Mouse (Mus musculus) hindbrain, embryonic 13.5 days (tissue): Measurements from ENCODE around the gene Brms1. TPM values are rescaled to one million over a fixed set of nuclear protein-coding genes. Genes with fewer than 3 reads are reported as not detected.

Experiments used
- ATAC-seq: fragments of 200-750 bp; cut with Nextera tagmentation; 2 replicates; pipeline ENCODE4 v1.8.0; 2017; ENCODE audit warnings: moderate TSS enrichment; ENCODE audit not compliant: low FRiP score
- H3K27ac ChIP-seq: fragments of 300-500 bp; sonication (generic); 2 replicates; pipeline ENCODE4 v1.5.1; 2015; ENCODE audit warnings: inconsistent platforms, mild to moderate bottlenecking, moderate library complexity
- H3K27me3 ChIP-seq: fragments of 300-500 bp; sonication (generic); 2 replicates; pipeline ENCODE4 v1.6.1; 2015; ENCODE audit warnings: mild to moderate bottlenecking, inconsistent platforms
- H3K36me3 ChIP-seq: fragments of 300-500 bp; sonication (generic); 2 replicates; pipeline ENCODE4 v1.6.1; 2015; ENCODE audit warnings: mild to moderate bottlenecking, inconsistent platforms
- H3K4me1 ChIP-seq: fragments of 300-500 bp; sonication (generic); replicated peaks from 2 replicates; pipeline ENCODE4 v1.6.1; 2015; ENCODE audit warnings: inconsistent platforms
- H3K4me2 ChIP-seq: fragments of 300-500 bp; sonication (generic); 2 replicates; pipeline ENCODE4 v1.6.1; 2015; ENCODE audit warnings: inconsistent platforms, mild to moderate bottlenecking, moderate library complexity
- H3K4me3 ChIP-seq: fragments of 300-500 bp; sonication (generic); 2 replicates; pipeline ENCODE4 v1.5.1; 2015; ENCODE audit warnings: mild to moderate bottlenecking, inconsistent platforms
- H3K9ac ChIP-seq: fragments of 300-500 bp; sonication (generic); 2 replicates; pipeline ENCODE4 v1.6.1; 2015; ENCODE audit warnings: mild to moderate bottlenecking, inconsistent platforms
- H3K9me3 ChIP-seq: fragments of 300-500 bp; sonication (generic); 2 replicates; pipeline ENCODE4 v1.6.1; 2016; ENCODE audit warnings: inconsistent platforms
- WGBS: fragments of 180-500 bp; shearing (Covaris S2); methylation state at CpG from one replicate; pipeline ENCODE4 v1.1.7; 2015; 5-methylcytosine and 5-hydroxymethylcytosine counted together
- polyA plus RNA-seq: library from polyadenylated mRNA; unstranded; fragments of >200 nt; fragmentation: Nextera tagmentation; extraction: Ambion mirVana; gene quantifications from 2 replicates; pipeline ENCODE4 v1.2.1, GENCODE M21; 2015

The Brms1 gene
- polyA plus RNA-seq, 1 experiment from 2014 or later: 48.2 TPM

- Histone ChIP-seq H3K4me2 (no peak overlapping the region), H3K9me3 (no peaks in the 10 kb centered on the region), H3K4me3 (no peak overlapping the region), H3K4me1 (peaks cover 27% of the 10 kb centered on the region), H3K27me3 (peaks cover 22% of the 10 kb centered on the region), H3K9ac (peak overlapping the region; percentile 56), H3K27ac (no peak overlapping the region), H3K36me3 (no peaks in the 10 kb centered on the region)
- 0 out of 2 replicates have a peak, but pooled peaks have one; percentile 9 for ATAC-seq
- 17% methylated on average over 10 of the region's 10 CpGs for WGBS
These were observed 17.9 kb downstream of the Brms1 start for GRCm38 (mm10) chr19:5058801-5059771.

DNA sequence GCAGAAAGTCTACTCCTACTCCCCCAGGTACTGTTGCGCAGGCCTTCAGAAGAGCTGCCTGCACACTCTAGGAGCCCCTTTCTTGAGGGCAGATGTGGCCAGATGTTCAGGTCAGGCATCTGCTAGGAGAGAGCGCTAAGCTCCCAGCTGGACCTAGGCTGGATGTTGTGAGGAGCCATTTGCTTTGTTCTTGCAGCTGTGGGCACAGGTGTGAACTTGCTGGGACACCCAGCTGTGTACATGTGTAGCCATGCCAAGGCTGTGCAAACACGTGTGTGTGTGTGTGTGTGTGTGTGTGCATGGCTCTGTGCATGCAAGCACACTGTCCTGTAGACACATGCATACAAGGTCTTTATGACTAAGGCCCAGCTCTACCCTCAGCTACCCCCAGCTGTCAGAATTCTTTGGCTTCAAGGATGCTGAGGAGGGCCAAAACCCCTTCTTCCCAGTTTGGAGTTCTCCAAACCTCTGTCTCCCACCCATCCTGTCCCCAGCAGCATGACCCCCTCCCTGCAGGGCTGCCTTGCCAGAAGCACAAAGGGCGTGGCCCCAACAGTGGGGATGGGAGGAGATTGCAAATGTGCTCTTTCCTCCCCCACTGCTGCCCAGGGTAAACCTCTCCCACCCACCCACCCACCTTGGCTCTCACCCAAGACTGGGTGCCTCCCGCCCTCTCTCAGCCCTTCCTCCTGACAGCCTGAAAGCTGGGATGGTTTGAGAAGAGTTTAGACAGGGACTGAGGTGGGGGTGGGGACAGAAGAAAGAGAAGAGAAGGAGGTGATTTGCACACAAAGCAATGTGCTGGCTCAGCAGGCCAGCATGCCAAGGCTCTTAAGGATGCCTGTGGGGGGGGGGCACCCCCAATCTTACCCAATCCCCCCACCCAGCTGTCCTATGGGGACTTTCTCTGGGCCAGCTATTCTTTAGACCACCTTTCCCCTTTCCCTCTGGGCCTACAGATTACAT is 19.5 kb downstream of the Brms1 start:
- 43% methylated on average over 5 of the region's 5 CpGs for WGBS
- H3K27me3 ChIP-seq: peaks cover 16% of the 10 kb centered on the region
- H3K9ac ChIP-seq: peak overlapping the region; percentile 20; the same call in 1 of the 2 replicates
- H3K9me3 ChIP-seq: no peaks in the 10 kb centered on the region
- H3K4me1 ChIP-seq: peaks cover 27% of the 10 kb centered on the region
- peak overlapping the region; percentile 18; the same call in 1 of the 2 replicates for H3K27ac ChIP-seq
- ATAC-seq: no peak
- no peak overlapping the region for H3K4me2 ChIP-seq
- no peak overlapping the region for H3K4me3 ChIP-seq
- H3K36me3 ChIP-seq: no peaks in the 10 kb centered on the region

- peaks cover 24% of the 10 kb centered on the region for H3K4me1 ChIP-seq
- WGBS: 91% methylated on average over 5 of the region's 5 CpGs
- ATAC-seq: no peak
These were observed 20.9 kb downstream of the Brms1 start for GRCm38 (mm10) chr19:5062041-5062440.

GRCm38 (mm10) chr19:5062446-5062845 is 21.3 kb downstream of the Brms1 start:
- Histone ChIP-seq H3K4me3 (no peak overlapping the region), H3K4me2 (no peak overlapping the region), H3K9ac (no peak overlapping the region), H3K36me3 (no peaks in the 10 kb centered on the region), H3K9me3 (no peaks in the 10 kb centered on the region), H3K4me1 (peaks cover 28% of the 10 kb centered on the region), H3K27ac (no peak overlapping the region), H3K27me3 (peaks cover 33% of the 10 kb centered on the region)
- 77% methylated on average over 6 of the region's 6 CpGs for WGBS
- no peak for ATAC-seq

More at GRCm38 (mm10) chr19:5062041-5062440, 20.9 kb downstream of the Brms1 start:
- Histone ChIP-seq H3K27ac (no peak overlapping the region), H3K4me3 (no peak overlapping the region), H3K4me2 (no peak overlapping the region), H3K9me3 (no peaks in the 10 kb centered on the region), H3K27me3 (peaks cover 29% of the 10 kb centered on the region), H3K9ac (no peak overlapping the region), H3K36me3 (no peaks in the 10 kb centered on the region)

GRCm38 (mm10) chr19:5065104-5065503 is 23.9 kb downstream of the Brms1 start:
- no peak overlapping the region for H3K27ac ChIP-seq
- H3K4me3 ChIP-seq: no peak overlapping the region
- peaks cover 44% of the 10 kb centered on the region for H3K4me1 ChIP-seq
- H3K4me2 ChIP-seq: no peak overlapping the region
- no peaks in the 10 kb centered on the region for H3K36me3 ChIP-seq
- H3K27me3 ChIP-seq: peaks cover 54% of the 10 kb centered on the region
- 78% methylated on average over 7 of the region's 7 CpGs for WGBS
- H3K9ac ChIP-seq: 0 out of 2 replicates have a peak overlapping the region, but pooled peaks have one; percentile 19
- no peak for ATAC-seq
- H3K9me3 ChIP-seq: no peaks in the 10 kb centered on the region

GRCm38 (mm10) chr19:5067040-5067799 is 26.1 kb downstream of the Brms1 start:
- no peaks in the 10 kb centered on the region for H3K36me3 ChIP-seq
- peak overlapping the region; percentile 76 for H3K4me2 ChIP-seq
- ATAC-seq: no peak
- peak overlapping the region; percentile 45 for H3K4me3 ChIP-seq
- peak overlapping the region; percentile 45; the same call in 1 of the 2 replicates for H3K27ac ChIP-seq
- H3K27me3 ChIP-seq: peaks cover 61% of the 10 kb centered on the region
- H3K9me3 ChIP-seq: no peaks in the 10 kb centered on the region
- H3K4me1 ChIP-seq: peaks cover 45% of the 10 kb centered on the region
- 15% methylated on average over 15 of the region's 15 CpGs for WGBS
- peak overlapping the region; percentile 79 for H3K9ac ChIP-seq

DNA sequence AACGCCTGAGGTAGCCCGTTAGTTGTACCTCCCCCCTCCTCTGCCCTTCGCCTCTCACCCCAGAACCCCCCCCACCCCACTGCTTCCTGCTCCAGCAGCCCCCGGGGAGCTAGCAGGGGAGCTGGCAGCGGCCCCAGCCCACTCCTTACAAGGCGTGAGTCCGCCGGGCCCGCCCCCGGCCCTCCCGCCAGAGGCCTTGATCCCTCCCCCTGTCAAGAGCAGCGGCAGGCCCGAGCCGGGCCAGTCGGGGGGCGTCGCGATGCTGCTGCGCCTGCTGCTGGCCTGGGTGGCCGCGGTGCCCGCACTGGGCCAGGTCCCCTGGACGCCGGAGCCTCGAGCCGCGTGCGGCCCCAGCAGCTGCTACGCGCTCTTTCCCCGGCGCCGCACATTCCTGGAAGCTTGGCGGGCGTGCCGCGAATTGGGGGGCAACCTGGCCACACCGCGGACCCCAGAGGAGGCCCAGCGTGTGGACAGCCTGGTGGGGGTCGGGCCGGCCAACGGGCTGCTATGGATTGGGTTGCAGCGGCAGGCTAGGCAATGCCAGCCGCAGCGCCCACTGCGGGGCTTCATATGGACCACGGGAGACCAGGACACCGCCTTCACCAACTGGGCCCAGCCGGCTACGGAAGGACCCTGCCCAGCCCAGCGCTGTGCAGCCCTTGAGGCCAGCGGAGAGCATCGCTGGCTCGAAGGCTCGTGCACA is 26.9 kb downstream of the Brms1 start, which contains the start of gene Cd248:
Gene Cd248, plus strand, starts transcription at position 212 of the 703 bp plus-strand sequence.
- Histone ChIP-seq H3K4me3 (peak within 1 kb of the TSS; percentile 45), H3K27me3 (peaks cover 61% of the 10 kb centered on the region), H3K4me2 (peak within 1 kb of the TSS; percentile 76), H3K9me3 (no peaks in the 10 kb centered on the region), H3K36me3 (no peaks in the 10 kb centered on the region), H3K27ac (peak within 1 kb of the TSS; percentile 45; the same call in 1 of the 2 replicates), H3K9ac (peak within 1 kb of the TSS; percentile 79), H3K4me1 (peaks cover 52% of the 10 kb centered on the region)
- no peak for ATAC-seq
- under 1% methylated on average over 47 of the region's 56 CpGs for WGBS

DNA sequence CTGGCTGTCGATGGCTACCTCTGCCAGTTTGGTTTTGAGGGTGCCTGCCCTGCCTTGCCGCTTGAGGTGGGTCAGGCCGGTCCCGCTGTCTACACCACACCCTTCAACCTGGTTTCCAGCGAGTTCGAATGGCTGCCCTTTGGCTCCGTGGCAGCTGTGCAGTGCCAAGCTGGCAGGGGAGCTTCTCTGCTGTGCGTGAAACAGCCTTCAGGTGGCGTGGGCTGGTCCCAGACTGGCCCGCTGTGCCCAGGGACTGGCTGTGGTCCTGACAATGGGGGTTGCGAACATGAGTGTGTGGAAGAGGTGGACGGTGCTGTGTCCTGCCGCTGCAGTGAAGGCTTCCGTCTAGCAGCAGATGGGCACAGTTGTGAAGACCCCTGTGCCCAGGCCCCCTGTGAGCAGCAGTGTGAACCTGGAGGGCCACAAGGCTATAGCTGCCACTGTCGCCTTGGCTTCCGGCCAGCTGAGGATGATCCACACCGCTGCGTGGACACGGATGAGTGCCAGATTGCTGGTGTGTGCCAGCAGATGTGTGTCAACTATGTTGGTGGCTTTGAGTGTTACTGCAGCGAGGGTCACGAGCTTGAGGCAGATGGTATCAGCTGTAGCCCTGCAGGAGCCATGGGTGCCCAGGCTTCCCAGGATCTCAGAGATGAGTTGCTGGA is 27.5 kb downstream of the Brms1 start:
- peak overlapping the region; percentile 45 for H3K4me3 ChIP-seq
- H3K9ac ChIP-seq: peak overlapping the region; percentile 79
- no peaks in the 10 kb centered on the region for H3K9me3 ChIP-seq
- WGBS: 34% methylated on average over 21 of the region's 21 CpGs
- peaks cover 52% of the 10 kb centered on the region for H3K4me1 ChIP-seq
- H3K4me2 ChIP-seq: peak overlapping the region; percentile 76
- H3K27me3 ChIP-seq: peaks cover 65% of the 10 kb centered on the region
- H3K36me3 ChIP-seq: no peaks in the 10 kb centered on the region
- 0 out of 2 replicates have a peak overlapping the region, but pooled peaks have one; percentile 1 for H3K27ac ChIP-seq
- ATAC-seq: no peak

DNA sequence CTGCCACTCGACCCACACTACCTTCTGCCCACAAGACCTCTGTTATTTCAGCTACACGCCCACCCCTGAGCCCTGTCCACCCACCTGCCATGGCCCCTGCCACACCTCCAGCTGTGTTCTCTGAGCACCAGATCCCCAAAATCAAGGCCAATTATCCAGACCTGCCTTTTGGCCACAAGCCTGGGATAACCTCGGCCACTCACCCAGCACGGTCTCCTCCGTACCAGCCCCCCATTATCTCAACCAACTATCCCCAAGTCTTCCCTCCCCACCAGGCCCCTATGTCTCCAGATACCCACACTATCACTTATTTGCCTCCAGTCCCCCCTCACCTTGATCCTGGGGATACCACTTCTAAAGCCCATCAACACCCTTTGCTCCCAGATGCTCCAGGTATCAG is 28.3 kb downstream of the Brms1 start:
- Histone ChIP-seq H3K4me2 (peak overlapping the region; percentile 76), H3K4me1 (peaks cover 52% of the 10 kb centered on the region), H3K36me3 (no peaks in the 10 kb centered on the region), H3K27me3 (peaks cover 73% of the 10 kb centered on the region), H3K9ac (0 out of 2 replicates have a peak overlapping the region, but pooled peaks have one; percentile 29), H3K4me3 (peak overlapping the region; percentile 45; the same call in 1 of the 2 replicates), H3K27ac (no peak overlapping the region), H3K9me3 (no peaks in the 10 kb centered on the region)
- WGBS: 91% methylated on average over 5 of the region's 5 CpGs
- no peak for ATAC-seq

- Histone ChIP-seq H3K9ac (0 out of 2 replicates have a peak overlapping the region, but pooled peaks have one; percentile 29), H3K4me2 (peak overlapping the region; percentile 76), H3K4me3 (peak overlapping the region; percentile 45), H3K27me3 (peaks cover 74% of the 10 kb centered on the region), H3K27ac (no peak overlapping the region), H3K4me1 (peaks cover 52% of the 10 kb centered on the region), H3K9me3 (no peaks in the 10 kb centered on the region), H3K36me3 (no peaks in the 10 kb centered on the region)
- no peak for ATAC-seq
- WGBS: 79% methylated on average over 7 of the region's 7 CpGs
These were observed 28.8 kb downstream of the Brms1 start for GRCm38 (mm10) chr19:5069978-5070377.
